ENCODE assay signal across 8 mouse cellular contexts in the genomic region with DNA sequence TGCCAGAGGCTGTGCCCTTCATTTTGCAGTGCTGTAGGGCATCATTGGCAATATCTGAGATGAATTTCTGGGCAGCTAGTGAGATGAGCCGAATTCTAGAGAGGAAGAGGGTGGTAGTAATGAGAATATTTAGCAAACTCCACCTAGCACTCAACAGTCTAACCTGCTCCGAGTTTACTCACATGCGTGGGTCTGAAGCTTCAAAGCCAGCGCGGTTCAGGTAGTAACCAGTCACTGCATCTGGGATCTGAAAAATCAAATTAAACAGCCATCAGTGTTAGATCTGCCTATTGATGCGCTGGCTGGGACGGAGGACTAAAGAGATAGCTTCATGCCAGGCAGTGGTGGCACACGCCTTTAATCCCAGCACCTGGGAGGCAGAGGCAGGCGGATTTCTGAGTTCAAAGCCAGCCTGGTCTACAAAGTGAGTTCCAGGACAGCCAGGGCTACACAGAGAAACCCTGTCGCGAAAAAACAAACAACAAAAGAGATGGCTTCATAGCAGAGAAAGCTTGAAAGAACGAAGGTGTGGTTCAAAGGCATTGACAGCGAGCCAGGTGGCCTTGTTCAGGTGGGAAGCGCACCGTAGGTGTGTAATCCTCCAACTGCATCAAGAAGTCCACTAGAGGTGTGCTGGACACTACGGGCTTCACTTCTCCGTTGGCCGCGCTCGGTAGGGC. TPM values are rescaled to one million over a fixed set of nuclear protein-coding genes. Genes with fewer than 3 reads are reported as not detected.
DNase-seq lines count a peak whose midpoint lies in the region; ATAC-seq and TF ChIP-seq lines count a peak whose summit lies in the region.
"Not testable (repeated sequence)": the region's sequence is repeated elsewhere in the genome, so short reads cannot be mapped to it uniquely, and the experiment has no call there.

No protein-coding gene starts in this region.

- not testable (repeated sequence) for TF ChIP-seq CTCF in gastrocnemius, adult 2 months (IDR thresholded peaks at IDR 0.05); olfactory bulb, adult 2 months (IDR thresholded peaks at IDR 0.05; ENCODE audit: insufficient read depth, low read depth, low read length)

- TF ChIP-seq POLR2A in olfactory bulb, adult 2 months (IDR thresholded peaks at IDR 0.05; ENCODE audit: insufficient read depth, low read depth, low read length) = not testable (repeated sequence)

- WGBS in embryonic facial prominence, embryonic 13.5 days = 33% methylated on average over 20 of the region's 20 CpGs
- WGBS in hindbrain, embryonic 12.5 days = 36% methylated on average over 20 of the region's 20 CpGs
- 37% methylated on average over 20 of the region's 20 CpGs for WGBS in kidney, embryonic 16.5 days
- WGBS in liver, embryonic 13.5 days (ENCODE audit: insufficient replicate concordance) = 23% methylated on average over 20 of the region's 20 CpGs
- WGBS in midbrain, embryonic 11.5 days = 35% methylated on average over 20 of the region's 20 CpGs
- 31% methylated on average over 20 of the region's 20 CpGs for WGBS in olfactory bulb, adult 2 months

- ATAC-seq in embryonic facial prominence, embryonic 13.5 days (ENCODE audit: insufficient number of reproducible peaks, insufficient read depth, low FRiP score, low TSS enrichment, low read depth); hindbrain, embryonic 12.5 days (ENCODE audit: low FRiP score); kidney, embryonic 16.5 days (ENCODE audit: low FRiP score, low TSS enrichment); liver, embryonic 13.5 days (ENCODE audit: low read depth); midbrain, embryonic 11.5 days (ENCODE audit: low FRiP score): not testable (repeated sequence)

- H3K4me3 ChIP-seq in ES-E14 (ENCODE audit: insufficient read depth in 1 of 2, low read depth in 1 of 2, low read length in 2 of 2, poor library complexity in 1 of 2, severe bottlenecking in 1 of 2) = peak overlapping the region; percentile 74 to 80
- peak overlapping the region; percentile 95 for H3K4me3 ChIP-seq in embryonic facial prominence, embryonic 13.5 days
- H3K4me3 ChIP-seq in gastrocnemius, adult 2 months = peak overlapping the region; percentile 90
- peak overlapping the region; percentile 100 for H3K4me3 ChIP-seq in hindbrain, embryonic 12.5 days
- H3K4me3 ChIP-seq in kidney, embryonic 16.5 days (ENCODE audit: low read length) = peak overlapping the region; percentile 86
- H3K4me3 ChIP-seq in liver, embryonic 13.5 days (replicated peaks) = peak overlapping the region; percentile 81
- peak overlapping the region; percentile 70 for H3K4me3 ChIP-seq in midbrain, embryonic 11.5 days (ENCODE audit: low read depth, low read length)
- H3K4me3 ChIP-seq in olfactory bulb, adult 2 months (ENCODE audit: insufficient read depth, low read depth, low read length) = peak overlapping the region; percentile 93

- not testable (repeated sequence) for DNase-seq in ES-E14 (ENCODE audit: low read depth, low spot score); gastrocnemius, adult 2 months; liver, embryonic 13.5 days
- peak; percentile 65 for DNase-seq in midbrain, embryonic 11.5 days (ENCODE audit: low spot score, missing footprints)

- peak overlapping the region; percentile 84 for H3K9ac ChIP-seq in ES-E14 (ENCODE audit: insufficient read depth, low read depth, low read length, poor library complexity, severe bottlenecking)
- H3K9ac ChIP-seq in embryonic facial prominence, embryonic 13.5 days = peak overlapping the region; percentile 96
- peak overlapping the region; percentile 97 for H3K9ac ChIP-seq in hindbrain, embryonic 12.5 days
- H3K9ac ChIP-seq in kidney, embryonic 16.5 days (replicated peaks; ENCODE audit: low read length) = peak overlapping the region; percentile 94
- peak overlapping the region; percentile 88 for H3K9ac ChIP-seq in liver, embryonic 13.5 days
- peak overlapping the region; percentile 79 for H3K9ac ChIP-seq in midbrain, embryonic 11.5 days (ENCODE audit: low read length)

- not testable (repeated sequence) for H3K4me1 ChIP-seq in ES-E14 (ENCODE audit: control insufficient read depth in 2 of 2, insufficient read depth in 2 of 2, low read length in 2 of 2, poor library complexity in 1 of 2); hindbrain, embryonic 12.5 days; olfactory bulb, adult 2 months (ENCODE audit: control insufficient read depth, insufficient read depth, low read length)
- H3K4me1 ChIP-seq in embryonic facial prominence, embryonic 13.5 days = peaks cover 22% of the 10 kb centered on the region
- H3K4me1 ChIP-seq in kidney, embryonic 16.5 days (ENCODE audit: insufficient read depth, low read length) = peaks cover 28% of the 10 kb centered on the region
- peaks cover 46% of the 10 kb centered on the region for H3K4me1 ChIP-seq in liver, embryonic 13.5 days (replicated peaks)
- peaks cover 10% of the 10 kb centered on the region for H3K4me1 ChIP-seq in midbrain, embryonic 11.5 days (ENCODE audit: control insufficient read depth, insufficient read depth, low read length)

- intact Hi-C loops in gastrocnemius, adult 2 months (cut with DNase I) = not testable (repeated sequence)

- H3K9me3 ChIP-seq in ES-E14 (ENCODE audit: control insufficient read depth, insufficient read depth, low read depth, low read length); embryonic facial prominence, embryonic 13.5 days; hindbrain, embryonic 12.5 days (replicated peaks); kidney, embryonic 16.5 days (ENCODE audit: low read length); liver, embryonic 13.5 days (replicated peaks); midbrain, embryonic 11.5 days (ENCODE audit: control insufficient read depth, low read length): not testable (repeated sequence)

- in situ Hi-C loops in ES-E14 (cut with MboI; ENCODE audit: low sequenced_read_pairs in 2 of 2, unreplicated experiment in 2 of 2) = not testable (repeated sequence)

- H3K4me2 ChIP-seq in embryonic facial prominence, embryonic 13.5 days = peak overlapping the region; percentile 85
- H3K4me2 ChIP-seq in hindbrain, embryonic 12.5 days (replicated peaks) = peak overlapping the region; percentile 89
- H3K4me2 ChIP-seq in kidney, embryonic 16.5 days (replicated peaks; ENCODE audit: low read depth, low read length) = peak overlapping the region; percentile 81
- H3K4me2 ChIP-seq in liver, embryonic 13.5 days = peak overlapping the region; percentile 89
- peak overlapping the region; percentile 84 for H3K4me2 ChIP-seq in midbrain, embryonic 11.5 days

- H3K27ac ChIP-seq in ES-E14 (ENCODE audit: insufficient read depth, low read depth, low read length, poor library complexity, severe bottlenecking); hindbrain, embryonic 12.5 days; midbrain, embryonic 11.5 days (ENCODE audit: low read depth, low read length); olfactory bulb, adult 2 months (ENCODE audit: insufficient read depth, low read depth, low read length): not testable (repeated sequence)
- peak overlapping the region; percentile 80; the same call in 1 of the 2 replicates for H3K27ac ChIP-seq in embryonic facial prominence, embryonic 13.5 days
- peak overlapping the region; percentile 90 for H3K27ac ChIP-seq in gastrocnemius, adult 2 months
- peak overlapping the region; percentile 80; the same call in 1 of the 2 replicates for H3K27ac ChIP-seq in kidney, embryonic 16.5 days (ENCODE audit: low read length)
- H3K27ac ChIP-seq in liver, embryonic 13.5 days = peak overlapping the region; percentile 84

- peaks cover 32% of the 10 kb centered on the region for H3K36me3 ChIP-seq in ES-E14 (ENCODE audit: control insufficient read depth, insufficient read depth, low read length, poor library complexity, severe bottlenecking)
- peaks cover 55% of the 10 kb centered on the region for H3K36me3 ChIP-seq in embryonic facial prominence, embryonic 13.5 days
- H3K36me3 ChIP-seq in hindbrain, embryonic 12.5 days = peaks cover 41% of the 10 kb centered on the region
- H3K36me3 ChIP-seq in kidney, embryonic 16.5 days (ENCODE audit: insufficient read depth, low read length) = peaks cover 40% of the 10 kb centered on the region
- H3K36me3 ChIP-seq in liver, embryonic 13.5 days = peaks cover 61% of the 10 kb centered on the region
- peaks cover 14% of the 10 kb centered on the region for H3K36me3 ChIP-seq in midbrain, embryonic 11.5 days (ENCODE audit: control insufficient read depth, insufficient read depth, low read length)

- not testable (repeated sequence) for H3K27me3 ChIP-seq in embryonic facial prominence, embryonic 13.5 days; hindbrain, embryonic 12.5 days; kidney, embryonic 16.5 days (ENCODE audit: insufficient read depth, low read length); liver, embryonic 13.5 days; midbrain, embryonic 11.5 days (ENCODE audit: control insufficient read depth, insufficient read depth, low read length)

RNA-seq across cellular contexts. Expression of a gene that starts 0.8 kb away (rescaled TPM):
- total RNA-seq in ES-E14 (2012; rRNA removed) = 173 and 192 TPM in 2 replicates
- 126 and 137 TPM in 2 replicates for polyA plus RNA-seq in embryonic facial prominence, embryonic 13.5 days (2015; fragmentation: Nextera tagmentation; extraction: Ambion mirVana)
- 100 to 1,000 TPM in 1 of 2 experiments, 10 to 100 TPM in 1; 78.6 to 100 TPM for total RNA-seq in gastrocnemius, adult 2 months (2021)
- polyA plus RNA-seq in hindbrain, embryonic 12.5 days (2016; fragmentation: Nextera tagmentation; extraction: Ambion mirVana) = 146 and 171 TPM in 2 replicates
- polyA plus RNA-seq in kidney, embryonic 16.5 days (2015; fragmentation: Nextera tagmentation; extraction: Ambion mirVana) = 107 and 121 TPM in 2 replicates
- 130 and 158 TPM in 2 replicates for polyA plus RNA-seq in liver, embryonic 13.5 days (2015; fragmentation: Nextera tagmentation; extraction: Ambion mirVana)
- polyA plus RNA-seq in midbrain, embryonic 11.5 days (2014; fragmentation: Nextera tagmentation; extraction: Ambion mirVana) = 163 and 195 TPM in 2 replicates
- not detected in 2 replicates for polyA plus RNA-seq in olfactory bulb, adult 2 months (2012; ENCODE audit: insufficient read depth, insufficient read length, low replicate concordance, missing spikeins)

RNA-seq across cellular contexts. Expression of a gene that starts 6.2 kb away (rescaled TPM):
- 25.3 and 35.6 TPM in 2 replicates for total RNA-seq in ES-E14 (2012; rRNA removed)
- polyA plus RNA-seq in embryonic facial prominence, embryonic 13.5 days (2015; fragmentation: Nextera tagmentation; extraction: Ambion mirVana) = 43.4 and 48.9 TPM in 2 replicates
- 10 to 100 TPM; 12.2 to 12.3 TPM for total RNA-seq in gastrocnemius, adult 2 months (2021)
- 32.7 and 36.6 TPM in 2 replicates for polyA plus RNA-seq in hindbrain, embryonic 12.5 days (2016; fragmentation: Nextera tagmentation; extraction: Ambion mirVana)
- 42.9 TPM in 2 replicates for polyA plus RNA-seq in kidney, embryonic 16.5 days (2015; fragmentation: Nextera tagmentation; extraction: Ambion mirVana)
- polyA plus RNA-seq in liver, embryonic 13.5 days (2015; fragmentation: Nextera tagmentation; extraction: Ambion mirVana) = 25.2 and 27.4 TPM in 2 replicates
- 41.2 and 45.0 TPM in 2 replicates for polyA plus RNA-seq in midbrain, embryonic 11.5 days (2014; fragmentation: Nextera tagmentation; extraction: Ambion mirVana)
- not detected in 2 replicates for polyA plus RNA-seq in olfactory bulb, adult 2 months (2012; ENCODE audit: insufficient read depth, insufficient read length, low replicate concordance, missing spikeins)

RNA-seq across cellular contexts. Expression of a gene that starts 7.0 kb away (rescaled TPM):
- total RNA-seq in ES-E14 (2012; rRNA removed) = 36.9 and 61.4 TPM in 2 replicates
- 253 and 273 TPM in 2 replicates for polyA plus RNA-seq in embryonic facial prominence, embryonic 13.5 days (2015; fragmentation: Nextera tagmentation; extraction: Ambion mirVana)
- total RNA-seq in gastrocnemius, adult 2 months (2021) = 10 to 100 TPM; 41.8 to 49.1 TPM
- polyA plus RNA-seq in hindbrain, embryonic 12.5 days (2016; fragmentation: Nextera tagmentation; extraction: Ambion mirVana) = 216 and 226 TPM in 2 replicates
- 377 and 439 TPM in 2 replicates for polyA plus RNA-seq in kidney, embryonic 16.5 days (2015; fragmentation: Nextera tagmentation; extraction: Ambion mirVana)
- 125 and 138 TPM in 2 replicates for polyA plus RNA-seq in liver, embryonic 13.5 days (2015; fragmentation: Nextera tagmentation; extraction: Ambion mirVana)
- 238 and 241 TPM in 2 replicates for polyA plus RNA-seq in midbrain, embryonic 11.5 days (2014; fragmentation: Nextera tagmentation; extraction: Ambion mirVana)
- polyA plus RNA-seq in olfactory bulb, adult 2 months (2012; ENCODE audit: insufficient read depth, insufficient read length, low replicate concordance, missing spikeins) = not detected in 2 replicates

RNA-seq across cellular contexts. Expression of a gene that starts 8.6 kb away (rescaled TPM):
- 53.1 and 78.4 TPM in 2 replicates for total RNA-seq in ES-E14 (2012; rRNA removed)
- polyA plus RNA-seq in embryonic facial prominence, embryonic 13.5 days (2015; fragmentation: Nextera tagmentation; extraction: Ambion mirVana) = 44.0 and 45.8 TPM in 2 replicates
- total RNA-seq in gastrocnemius, adult 2 months (2021) = 10 to 100 TPM; 42.3 to 45.8 TPM
- 47.4 and 49.5 TPM in 2 replicates for polyA plus RNA-seq in hindbrain, embryonic 12.5 days (2016; fragmentation: Nextera tagmentation; extraction: Ambion mirVana)
- polyA plus RNA-seq in kidney, embryonic 16.5 days (2015; fragmentation: Nextera tagmentation; extraction: Ambion mirVana) = 120 and 123 TPM in 2 replicates
- polyA plus RNA-seq in liver, embryonic 13.5 days (2015; fragmentation: Nextera tagmentation; extraction: Ambion mirVana) = 51.2 and 63.6 TPM in 2 replicates
- polyA plus RNA-seq in midbrain, embryonic 11.5 days (2014; fragmentation: Nextera tagmentation; extraction: Ambion mirVana) = 54.1 and 57.9 TPM in 2 replicates
- 125 TPM in 1 of 2 replicates, not detected in the other for polyA plus RNA-seq in olfactory bulb, adult 2 months (2012; ENCODE audit: insufficient read depth, insufficient read length, low replicate concordance, missing spikeins)

RNA-seq across cellular contexts. Expression of a gene that starts 44.1 kb away (rescaled TPM):
- 1.5 and 3.3 TPM in 2 replicates for total RNA-seq in ES-E14 (2012; rRNA removed)
- 21.0 and 21.5 TPM in 2 replicates for polyA plus RNA-seq in embryonic facial prominence, embryonic 13.5 days (2015; fragmentation: Nextera tagmentation; extraction: Ambion mirVana)
- 1 to 10 TPM; 2.1 to 5.0 TPM for total RNA-seq in gastrocnemius, adult 2 months (2021)
- polyA plus RNA-seq in hindbrain, embryonic 12.5 days (2016; fragmentation: Nextera tagmentation; extraction: Ambion mirVana) = 26.9 and 28.6 TPM in 2 replicates
- 10.4 and 10.5 TPM in 2 replicates for polyA plus RNA-seq in kidney, embryonic 16.5 days (2015; fragmentation: Nextera tagmentation; extraction: Ambion mirVana)
- polyA plus RNA-seq in liver, embryonic 13.5 days (2015; fragmentation: Nextera tagmentation; extraction: Ambion mirVana) = 0.73 and 0.74 TPM in 2 replicates
- polyA plus RNA-seq in midbrain, embryonic 11.5 days (2014; fragmentation: Nextera tagmentation; extraction: Ambion mirVana) = 10.7 and 12.7 TPM in 2 replicates
- not detected in 2 replicates for polyA plus RNA-seq in olfactory bulb, adult 2 months (2012; ENCODE audit: insufficient read depth, insufficient read length, low replicate concordance, missing spikeins)

Comparison
In these comparisons a context has a peak if more than half of its experiments do, and no peak if none do; other contexts are left out.
1. RNA of a gene that starts 0.8 kb away (polyA plus RNA-seq): 163 to 195 TPM in midbrain, embryonic 11.5 days, 146 to 171 TPM in hindbrain, embryonic 12.5 days, 130 to 158 TPM in liver, embryonic 13.5 days, 126 to 137 TPM in embryonic facial prominence, embryonic 13.5 days and 107 to 121 TPM in kidney, embryonic 16.5 days; not detected in olfactory bulb, adult 2 months; every median in the first group is over 100 times any median in the second.
2. Peak in every context shown above with its lines, with median percentiles within 50 percentile points of each other: H3K4me3 ChIP-seq, H3K9ac ChIP-seq and H3K4me2 ChIP-seq.